Mouse (Mus musculus): ENCODE data around the gene Lck. TPM values are rescaled to one million over a fixed set of nuclear protein-coding genes. Genes with fewer than 3 reads are reported as not detected.

Gene Lck
- total and polyA plus RNA-seq, 3 experiments = 67.2 to 138 (median 70.0) TPM

DNA sequence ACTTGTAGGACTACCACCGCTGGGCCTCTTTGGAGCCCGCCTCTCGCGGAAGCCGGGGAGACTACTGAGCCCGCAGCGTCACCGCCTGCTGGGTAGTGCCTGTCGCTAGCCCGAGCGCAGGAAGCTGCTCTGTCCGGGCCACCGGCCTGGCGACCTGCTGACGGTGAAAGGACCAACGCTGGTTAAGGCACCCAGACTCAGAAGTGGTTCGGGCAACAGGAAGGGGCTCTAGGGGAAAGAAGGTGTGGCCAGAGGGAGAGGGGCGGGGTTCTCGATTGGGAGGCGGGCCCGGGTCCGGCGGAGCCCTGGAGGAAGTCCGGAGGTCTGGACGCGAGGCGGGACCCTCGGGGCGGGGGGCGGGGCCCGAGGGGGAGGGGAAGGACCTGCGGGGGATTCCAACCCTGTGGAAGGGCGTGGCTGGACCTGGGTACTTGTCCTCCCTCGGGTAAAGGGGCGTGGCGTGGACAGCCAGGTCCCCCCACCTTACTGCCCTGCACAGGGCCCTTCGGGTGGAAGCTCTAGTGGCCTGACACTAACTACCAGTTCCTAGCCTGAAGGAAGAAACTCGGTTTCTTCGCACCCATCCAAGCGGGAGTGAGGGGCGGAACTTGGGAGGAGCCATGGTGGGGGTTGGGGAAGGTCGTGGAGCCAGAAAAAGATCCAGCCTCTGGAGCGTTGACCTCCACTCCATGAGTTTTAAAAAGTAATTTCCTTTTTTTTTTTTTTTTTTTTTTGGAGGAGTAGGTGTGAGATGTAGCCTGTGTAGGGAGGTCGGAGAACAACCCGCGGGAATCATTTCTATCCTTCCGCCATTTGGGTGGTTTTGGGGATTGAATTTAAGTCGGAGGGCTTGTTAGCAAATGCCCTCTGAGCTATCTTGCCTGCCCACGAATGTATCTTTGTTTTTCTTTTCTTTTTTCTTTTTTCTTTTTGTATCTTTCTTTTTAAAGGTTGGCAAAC is 72.6 kb downstream of the Lck start:
- Histone ChIP-seq H3K4me2 (ENCODE audit: insufficient read depth, low read depth, poor library complexity, severe bottlenecking) (peak overlapping the region; percentile 88), H3K4me3 (replicated peaks in 1 of 3; ENCODE audit: low read depth in 2 of 3, low read length in 2 of 3, poor library complexity in 1 of 3) (peak overlapping the region; percentile 64 to 68 (median 65)), H3K27me3 (replicated peaks) (no peaks in the 10 kb centered on the region), H3K79me2 (replicated peaks; ENCODE audit: control insufficient read depth, extremely low read depth, insufficient read depth, poor library complexity, severe bottlenecking) (no peaks in the 10 kb centered on the region), H3K9me3 (replicated peaks; ENCODE audit: low read length) (no peaks in the 10 kb centered on the region), H3K27ac (ENCODE audit: insufficient read depth, low read depth) (peak overlapping the region; percentile 90), H3K9ac (ENCODE audit: insufficient read depth, low read depth) (peak overlapping the region; percentile 63), H3K36me3 (replicated peaks in 1 of 2; ENCODE audit: control insufficient read depth in 1 of 2, insufficient read depth in 1 of 2, low read length in 1 of 2) (no peaks in the 10 kb centered on the region), H3K4me1 (ENCODE audit: control insufficient read depth in 1 of 2, insufficient read depth in 2 of 2) (peaks cover 20 to 66% of the 10 kb centered on the region in 2 experiments)
- no peak for TF ChIP-seq SMC3 (IDR thresholded peaks at IDR 0.05; ENCODE audit: low read depth, low read length)
- TF ChIP-seq TCF12 (IDR thresholded peaks at IDR 0.05; ENCODE audit: low read depth, low read length) = peak; percentile 73
- TF ChIP-seq MAX (IDR thresholded peaks at IDR 0.05; ENCODE audit: low read length) = no peak; the same call in 1 of the 2 replicates
- no peak for TF ChIP-seq PAX5 (IDR thresholded peaks at IDR 0.05; ENCODE audit: low read length)
- TF ChIP-seq MEF2A (IDR thresholded peaks at IDR 0.05; ENCODE audit: borderline replicate concordance, low read depth, low read length) = no peak
- TF ChIP-seq NRF1 (IDR thresholded peaks at IDR 0.05; ENCODE audit: low read depth, low read length) = no peak
- no peak for TF ChIP-seq ETS1 (conservative IDR thresholded peaks at IDR 0.05; ENCODE audit: low read depth, low read length)
- TF ChIP-seq KAT2A (IDR thresholded peaks at IDR 0.05; ENCODE audit: insufficient replicate concordance, low read length) = no peak
- no peak for TF ChIP-seq ZC3H11A (IDR thresholded peaks at IDR 0.05; ENCODE audit: low read depth, low read length)
- TF ChIP-seq RCOR1 (conservative IDR thresholded peaks at IDR 0.05; ENCODE audit: low read depth, low read length) = no peak
- no peak for TF ChIP-seq HCFC1 (IDR thresholded peaks at IDR 0.05; ENCODE audit: low read depth, low read length)
- no peak for TF ChIP-seq USF2 (conservative IDR thresholded peaks at IDR 0.05; ENCODE audit: low read depth, low read length)
- no peak for TF ChIP-seq E2F4 (IDR thresholded peaks at IDR 0.05; ENCODE audit: insufficient replicate concordance, low read depth, low read length)
- TF ChIP-seq UBTF (IDR thresholded peaks at IDR 0.05; ENCODE audit: low read depth, low read length) = 0 out of 2 replicates have a peak, but pooled peaks have one; percentile 28
- no peak for TF ChIP-seq JUND (conservative IDR thresholded peaks at IDR 0.05; ENCODE audit: low read depth, low read length)
- no peak for TF ChIP-seq MXI1 (IDR thresholded peaks at IDR 0.05; ENCODE audit: low read depth, low read length)
- TF ChIP-seq ELF1 (IDR thresholded peaks at IDR 0.05; ENCODE audit: low read depth, low read length) = peak; percentile 69
- TF ChIP-seq USF1 (IDR thresholded peaks at IDR 0.05; ENCODE audit: low read depth, low read length) = no peak
- TF ChIP-seq MAFK (IDR thresholded peaks at IDR 0.05; ENCODE audit: insufficient replicate concordance, low read length) = no peak
- no peak for TF ChIP-seq RAD21 (IDR thresholded peaks at IDR 0.05; ENCODE audit: low read depth, low read length)
- TF ChIP-seq SIN3A (IDR thresholded peaks at IDR 0.05; ENCODE audit: low read length) = no peak; the same call in 1 of the 2 replicates
- TF ChIP-seq GABPA (IDR thresholded peaks at IDR 0.05; ENCODE audit: insufficient replicate concordance, low read depth, low read length) = no peak
- TF ChIP-seq IRF4 (IDR thresholded peaks at IDR 0.05; ENCODE audit: low read depth, low read length) = no peak
- TF ChIP-seq CTCF (conservative IDR thresholded peaks at IDR 0.05 in 1 of 2, IDR thresholded peaks at IDR 0.05 in 1 of 2; ENCODE audit: low read depth in 2 of 2, low read length in 2 of 2) = no peak
- peak; percentile 80 for TF ChIP-seq ZMIZ1 (IDR thresholded peaks at IDR 0.05; ENCODE audit: low read depth, low read length)
- TF ChIP-seq MAZ (IDR thresholded peaks at IDR 0.05; ENCODE audit: low read depth, low read length) = no peak
- no peak for TF ChIP-seq ZKSCAN1 (IDR thresholded peaks at IDR 0.05; ENCODE audit: borderline replicate concordance, low read depth, low read length)
- 0 out of 2 replicates have a peak, but pooled peaks have one; percentile 48 for TF ChIP-seq TBP (conservative IDR thresholded peaks at IDR 0.05; ENCODE audit: low read depth, low read length)
- peak; percentile 92 for TF ChIP-seq NELFE (IDR thresholded peaks at IDR 0.05; ENCODE audit: low read depth, low read length)
- peak; percentile 95 for TF ChIP-seq POLR2A (IDR thresholded peaks at IDR 0.05; ENCODE audit: low read depth, low read length)
- TF ChIP-seq MYC (IDR thresholded peaks at IDR 0.05; ENCODE audit: low read depth, low read length) = no peak
- no peak for TF ChIP-seq BHLHE40 (IDR thresholded peaks at IDR 0.05; ENCODE audit: low read depth, low read length)
- no peak for TF ChIP-seq ZNF384 (IDR thresholded peaks at IDR 0.05; ENCODE audit: low read depth, low read length)
- peak; percentile 40 for TF ChIP-seq CHD2 (IDR thresholded peaks at IDR 0.05; ENCODE audit: low read length)
- no peak for TF ChIP-seq EP300 (IDR thresholded peaks at IDR 0.05; ENCODE audit: low read length)
- TF ChIP-seq CHD1 (IDR thresholded peaks at IDR 0.05; ENCODE audit: low read depth, low read length) = no peak
- no peak for TF ChIP-seq JUN (IDR thresholded peaks at IDR 0.05; ENCODE audit: insufficient read depth, low read depth, low read length)
- no peak; the same call in 1 of the 2 replicates for TF ChIP-seq POLR2AphosphoS2 (IDR thresholded peaks at IDR 0.05; ENCODE audit: low read depth, low read length)
- dilution Hi-C loops (cut with MboI; ENCODE audit: extremely low pct_ligation_motif_present, extremely low pct_unique_long_range_greater_than_20kb, low sequenced_read_pairs) = no loop called here
- peak; percentile 90 for DNase-seq (ENCODE audit: extremely low read depth)
- in situ Hi-C loops (cut with MboI; ENCODE audit: low pct_ligation_motif_present, low pct_unique_long_range_greater_than_20kb, low sequenced_read_pairs) = no loop called here
